Mouse (Mus musculus) A20 (cell line): Measurements from ENCODE around the gene Borcs6.
A peak's percentile ranks its signal among the peaks of the same experiment; 100 is the strongest.

ENCODE experiments used
- DNase-seq: peaks from one replicate; pipeline ENCODE4 v3.0.0-alpha.2; 2011; ENCODE audit warnings: low read depth, low spot score

The Borcs6 gene

DNA sequence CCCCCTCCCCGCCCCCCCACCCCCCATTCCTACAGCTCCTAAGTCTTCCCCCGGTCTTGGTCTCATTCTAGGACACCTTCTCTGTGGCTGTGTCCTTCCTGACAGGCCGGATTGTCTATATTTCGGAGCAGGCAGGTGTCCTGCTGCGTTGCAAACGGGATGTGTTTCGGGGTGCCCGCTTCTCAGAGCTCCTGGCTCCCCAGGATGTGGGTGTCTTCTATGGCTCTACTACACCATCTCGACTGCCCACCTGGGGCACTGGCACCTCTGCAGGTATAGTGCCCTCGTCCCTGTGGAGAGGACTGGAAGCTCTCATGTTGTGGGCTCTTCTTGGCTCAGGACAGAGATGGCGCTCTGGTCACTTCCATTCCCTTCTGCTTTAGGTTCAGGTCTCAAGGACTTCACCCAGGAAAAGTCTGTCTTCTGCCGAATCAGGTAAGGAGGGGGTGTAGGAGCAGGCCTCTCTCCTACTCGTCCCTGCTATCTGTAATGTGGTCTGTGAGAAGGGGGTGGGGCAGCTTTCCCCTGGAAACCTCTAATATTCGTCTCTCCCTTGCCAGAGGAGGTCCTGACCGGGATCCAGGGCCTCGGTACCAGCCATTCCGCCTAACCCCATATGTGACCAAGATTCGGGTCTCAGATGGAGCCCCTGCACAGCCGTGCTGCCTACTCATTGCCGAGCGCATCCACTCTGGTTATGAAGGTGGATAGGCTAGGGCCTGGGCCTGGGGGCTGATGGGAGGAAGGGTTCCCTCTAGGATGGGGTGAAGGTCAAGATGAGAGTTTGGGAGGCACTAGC, 42.3 kb downstream of the Borcs6 start:
- DNase-seq: no peak

DNA sequence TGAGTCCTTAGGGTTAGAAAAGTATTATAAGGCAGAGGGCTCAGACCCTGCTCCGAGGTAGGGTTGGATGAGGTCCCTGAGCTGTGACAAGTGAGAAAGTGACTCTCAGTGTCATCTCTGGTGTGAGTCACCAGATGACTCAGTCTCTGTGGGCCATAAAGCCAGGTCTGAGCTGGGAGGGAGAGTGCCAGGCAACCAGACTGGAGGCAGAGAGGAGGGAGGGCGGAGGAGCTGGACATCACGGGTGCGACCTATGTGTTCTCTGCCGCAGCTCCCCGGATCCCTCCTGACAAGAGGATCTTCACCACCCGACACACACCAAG, 42.8 kb downstream of the Borcs6 start:
- no peak for DNase-seq

- no peak for DNase-seq
Observed at GRCm38 (mm10) chr11:69103121-69103520, 43.6 kb downstream of the Borcs6 start.

DNA sequence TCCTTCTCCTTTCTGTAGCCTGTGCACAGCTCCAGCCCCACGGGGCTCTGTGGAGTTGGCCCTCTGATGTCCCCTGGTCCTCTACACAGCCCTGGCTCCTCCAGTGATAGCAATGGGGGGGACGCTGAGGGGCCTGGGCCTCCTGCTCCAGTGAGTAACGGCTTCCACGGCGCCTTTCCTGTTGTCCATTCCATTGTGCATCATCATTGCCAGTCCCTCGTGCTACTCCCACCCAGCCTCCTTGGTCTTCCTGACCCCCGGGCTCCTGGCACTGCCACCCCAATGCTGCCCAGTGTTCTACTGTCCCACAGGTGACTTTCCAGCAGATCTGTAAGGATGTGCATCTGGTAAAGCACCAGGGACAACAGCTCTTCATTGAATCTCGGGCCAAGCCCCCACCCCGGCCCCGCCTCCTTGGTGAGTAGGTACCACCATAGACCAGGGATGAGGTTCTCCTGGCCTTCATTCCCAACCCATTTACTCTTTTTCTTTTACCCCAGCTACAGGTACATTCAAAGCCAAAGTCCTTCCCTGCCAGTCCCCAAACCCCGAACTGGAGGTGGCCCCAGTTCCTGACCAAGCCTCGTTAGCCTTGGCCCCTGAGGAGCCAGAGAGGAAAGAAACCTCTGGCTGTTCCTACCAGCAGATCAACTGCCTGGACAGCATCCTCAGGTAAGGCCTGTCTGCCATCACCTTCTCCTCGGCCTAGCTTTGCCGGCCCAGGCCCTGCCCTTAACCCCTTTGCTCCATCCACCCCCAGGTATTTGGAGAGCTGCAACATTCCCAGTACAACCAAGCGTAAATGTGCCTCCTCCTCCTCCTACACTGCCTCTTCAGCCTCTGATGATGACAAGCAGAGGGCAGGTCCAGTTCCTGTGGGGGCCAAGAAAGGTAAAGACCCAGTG, 44.3 kb downstream of the Borcs6 start:
- no peak for DNase-seq

DNA sequence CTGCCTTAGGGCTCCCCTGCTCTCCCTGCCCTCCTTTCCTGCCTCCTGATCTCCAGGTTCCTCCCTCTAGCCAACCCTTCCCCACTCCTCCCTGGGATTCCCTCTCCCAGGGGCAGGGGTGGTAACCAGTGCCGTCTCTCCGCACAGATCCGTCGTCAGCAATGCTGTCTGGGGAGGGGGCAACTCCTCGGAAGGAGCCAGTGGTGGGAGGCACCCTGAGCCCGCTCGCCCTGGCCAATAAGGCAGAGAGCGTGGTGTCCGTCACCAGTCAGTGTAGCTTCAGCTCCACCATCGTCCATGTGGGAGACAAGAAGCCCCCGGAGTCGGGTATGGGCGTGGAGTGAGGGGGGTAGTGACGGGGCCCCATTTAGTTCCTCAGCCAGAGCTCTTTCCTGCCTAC, 45.0 kb downstream of the Borcs6 start:
- no peak for DNase-seq

GRCm38 (mm10) chr11:69105227-69105626, 45.7 kb downstream of the Borcs6 start:
- no peak for DNase-seq

- DNase-seq: no peak
Observed at GRCm38 (mm10) chr11:69105796-69106195, 46.3 kb downstream of the Borcs6 start.

DNA sequence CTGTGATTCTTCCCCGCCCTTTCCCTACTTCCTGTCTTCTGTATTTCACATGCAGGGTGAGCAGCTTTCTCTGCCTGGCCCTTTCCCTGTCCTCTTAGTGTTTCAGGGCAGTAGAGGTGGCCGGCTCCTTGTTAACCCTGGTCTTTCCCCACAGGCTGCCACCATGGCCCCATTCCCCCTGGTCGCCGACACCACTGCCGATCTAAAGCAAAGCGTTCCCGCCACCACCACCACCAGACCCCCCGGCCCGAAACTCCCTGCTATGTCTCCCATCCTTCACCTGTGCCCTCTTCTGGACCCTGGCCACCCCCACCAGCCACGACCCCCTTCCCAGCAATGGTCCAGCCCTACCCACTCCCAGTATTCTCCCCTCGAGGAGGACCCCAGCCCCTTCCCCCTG, 46.8 kb downstream of the Borcs6 start:
- no peak for DNase-seq

DNA sequence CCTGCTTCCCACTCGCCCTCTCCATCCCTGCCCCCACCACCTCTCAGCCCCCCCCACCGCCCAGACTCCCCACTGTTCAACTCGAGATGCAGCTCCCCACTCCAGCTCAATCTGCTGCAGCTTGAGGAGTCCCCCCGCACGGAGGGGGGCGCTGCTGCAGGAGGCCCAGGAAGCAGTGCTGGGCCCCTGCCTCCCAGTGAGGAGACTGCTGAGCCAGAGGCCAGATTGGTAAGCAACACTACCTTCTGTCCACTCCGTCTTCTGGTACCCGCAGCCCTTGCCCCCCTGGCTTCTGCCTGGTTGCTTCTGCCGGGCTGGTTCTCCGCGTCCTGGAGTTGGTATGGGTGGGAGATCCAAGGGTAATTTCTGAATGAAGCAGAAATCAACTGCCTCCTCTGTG, 47.3 kb downstream of the Borcs6 start:
- DNase-seq: no peak

DNA sequence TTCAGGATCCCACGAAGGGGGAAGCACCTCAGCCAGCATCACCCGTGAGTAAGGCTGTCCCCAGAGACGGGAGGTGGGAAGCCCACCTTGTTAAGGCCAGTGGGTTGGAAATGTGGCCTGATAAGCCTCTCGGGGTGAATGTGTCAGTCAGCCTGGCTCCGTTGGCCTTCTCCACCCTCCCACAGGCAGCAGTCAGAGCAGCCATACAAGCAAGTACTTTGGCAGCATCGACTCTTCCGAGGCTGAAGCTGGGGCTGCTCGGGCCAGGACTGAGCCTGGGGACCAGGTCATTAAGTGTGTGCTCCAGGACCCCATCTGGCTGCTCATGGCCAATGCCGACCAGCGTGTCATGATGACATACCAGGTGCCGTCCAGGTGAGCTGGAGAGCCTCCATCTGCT, 48.2 kb downstream of the Borcs6 start:
- no peak for DNase-seq

- DNase-seq: no peak
Observed at GRCm38 (mm10) chr11:69108223-69108622, 48.7 kb downstream of the Borcs6 start.

DNA sequence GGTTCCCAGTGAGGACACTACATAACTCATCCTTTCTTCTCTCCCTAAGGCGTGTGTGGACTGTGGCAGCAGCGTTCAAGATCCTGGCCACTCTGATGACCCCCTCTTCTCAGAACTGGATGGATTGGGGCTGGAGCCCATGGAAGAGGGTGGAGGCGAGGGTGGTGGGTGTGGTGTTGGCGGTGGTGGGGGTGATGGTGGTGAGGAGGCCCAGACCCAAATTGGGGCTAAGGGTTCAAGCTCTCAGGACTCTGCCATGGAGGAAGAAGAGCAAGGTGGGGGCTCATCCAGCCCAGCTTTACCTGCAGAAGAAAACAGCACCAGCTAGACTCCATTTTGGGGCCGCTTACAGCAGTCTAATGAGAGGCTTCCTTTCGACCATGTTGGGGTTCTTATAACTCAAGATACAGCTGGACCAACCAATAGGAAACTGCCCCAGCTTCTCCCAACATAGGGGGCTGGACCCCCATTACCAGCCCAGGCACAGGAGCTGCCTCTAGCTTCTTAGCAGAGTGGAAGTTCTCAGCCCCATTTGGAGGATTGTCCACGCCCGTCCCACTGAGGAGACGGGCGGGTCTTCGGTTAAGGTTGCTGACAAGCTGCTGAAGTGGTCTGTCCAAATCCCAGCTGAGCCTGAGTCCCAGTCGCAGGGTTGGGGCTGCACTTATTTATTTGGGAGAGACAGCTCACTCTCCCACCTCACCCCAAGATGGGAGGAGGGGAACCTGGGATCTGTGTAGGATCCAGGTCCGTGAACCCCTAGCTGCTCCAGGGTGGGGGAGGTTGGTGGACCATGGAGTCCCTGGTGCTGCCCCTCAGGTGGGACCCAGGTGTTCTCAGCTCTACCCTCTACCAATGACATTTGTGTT, 49.7 kb downstream of the Borcs6 start:
- DNase-seq: no peak

DNA sequence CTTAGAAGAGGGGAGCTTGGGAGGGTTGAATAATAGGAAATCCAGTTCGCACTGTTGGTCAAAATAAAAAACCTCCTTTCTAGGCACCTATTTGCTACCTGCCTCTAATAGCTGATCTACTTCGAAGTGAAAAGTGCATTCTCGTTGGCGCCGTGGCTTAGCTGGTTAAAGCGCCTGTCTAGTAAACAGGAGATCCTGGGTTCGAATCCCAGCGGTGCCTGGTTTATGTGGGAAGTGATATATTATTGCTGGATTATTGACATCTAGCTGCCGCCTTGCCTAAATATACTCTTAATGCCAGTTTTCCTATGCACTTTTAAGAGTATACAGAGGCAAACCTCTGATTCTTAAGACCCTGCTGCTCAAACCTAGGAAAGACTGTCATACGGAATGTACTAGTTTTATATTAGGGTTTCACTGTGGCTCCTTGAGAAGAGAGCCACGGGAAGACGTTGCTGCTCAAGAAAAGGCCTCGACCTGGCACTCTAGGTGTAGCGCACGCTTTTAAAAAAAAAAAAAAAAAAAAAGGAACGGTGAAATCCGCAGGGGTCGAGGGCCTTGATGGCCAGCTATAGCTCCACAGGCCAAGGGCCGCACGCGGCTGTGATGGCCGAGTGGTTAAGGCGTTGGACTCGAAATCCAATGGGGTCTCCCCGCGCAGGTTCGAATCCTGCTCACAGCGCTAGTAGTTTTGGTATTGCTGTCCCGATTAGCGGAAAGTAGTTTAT, 51.0 kb downstream of the Borcs6 start:
- DNase-seq: peak; percentile 90
